Mouse (Mus musculus): ENCODE data around the gene Cplx1. TPM values are rescaled to one million over a fixed set of nuclear protein-coding genes. Genes with fewer than 3 reads are reported as not detected.

The Cplx1 gene
- total RNA-seq (2022), result 1 to 10 TPM; 2.0 to 4.7 (median 3.6) TPM

GRCm38 (mm10) chr5:108549489-108550206, at the start of gene Cplx1:
Gene Cplx1, minus strand, starts transcription at chr5:108550024.
- peak; percentile 47 for DNase-seq

GRCm38 (mm10) chr5:108581361-108581891, 31.6 kb upstream of the Cplx1 start:
- DNase-seq, result no peak

GRCm38 (mm10) chr5:108573054-108573453, 23.2 kb upstream of the Cplx1 start:
- DNase-seq, result no peak

GRCm38 (mm10) chr5:108570991-108571390, 21.2 kb upstream of the Cplx1 start:
- DNase-seq, result peak; percentile 70

GRCm38 (mm10) chr5:108567104-108567503, 17.3 kb upstream of the Cplx1 start:
- no peak for DNase-seq

GRCm38 (mm10) chr5:108566523-108566922, 16.7 kb upstream of the Cplx1 start:
- DNase-seq, result no peak

- DNase-seq, result no peak
Measured at GRCm38 (mm10) chr5:108565381-108565780, 15.6 kb upstream of the Cplx1 start.

GRCm38 (mm10) chr5:108564346-108564745, 14.5 kb upstream of the Cplx1 start:
- no peak for DNase-seq

- DNase-seq, result no peak
Measured at GRCm38 (mm10) chr5:108562483-108562882, 12.7 kb upstream of the Cplx1 start.

- DNase-seq, result no peak
Measured at GRCm38 (mm10) chr5:108556986-108557385, 7.2 kb upstream of the Cplx1 start.

GRCm38 (mm10) chr5:108554041-108554440, 4.2 kb upstream of the Cplx1 start:
- no peak for DNase-seq

GRCm38 (mm10) chr5:108550207-108550594, 377 bp upstream of the Cplx1 start:
- no peak for DNase-seq

- no peak for DNase-seq
Measured at GRCm38 (mm10) chr5:108549137-108549488, 711 bp downstream of the Cplx1 start.

- DNase-seq, result no peak
Measured at GRCm38 (mm10) chr5:108547636-108548035, 2.2 kb downstream of the Cplx1 start.

- no peak for DNase-seq
Measured at GRCm38 (mm10) chr5:108543516-108544291, 6.1 kb downstream of the Cplx1 start.

GRCm38 (mm10) chr5:108534188-108534587, 15.6 kb downstream of the Cplx1 start:
- DNase-seq, result no peak

GRCm38 (mm10) chr5:108522597-108522996, 27.2 kb downstream of the Cplx1 start:
- no peak for DNase-seq

- no peak for DNase-seq
Measured at GRCm38 (mm10) chr5:108521896-108522295, 27.9 kb downstream of the Cplx1 start.

GRCm38 (mm10) chr5:108521016-108521415, 28.8 kb downstream of the Cplx1 start:
- no peak for DNase-seq

GRCm38 (mm10) chr5:108520153-108520552, 29.7 kb downstream of the Cplx1 start:
- DNase-seq, result no peak

GRCm38 (mm10) chr5:108518951-108519350, 30.9 kb downstream of the Cplx1 start:
- no peak for DNase-seq

GRCm38 (mm10) chr5:108518106-108518885, 31.5 kb downstream of the Cplx1 start:
- DNase-seq, result no peak

GRCm38 (mm10) chr5:108516655-108517054, 33.2 kb downstream of the Cplx1 start:
- DNase-seq, result no peak

Measured in adrenal gland, adult 8-10 months (tissue).